Mouse (Mus musculus) adrenal gland, adult (tissue): ENCODE data around the gene Scd3.

Source experiments
- DNase-seq, 2 experiments: peaks; one replicate each; pipeline ENCODE4 v3.0.0; 2022 to 2023; ENCODE audit warnings: low spot score in 1 of 2; ENCODE audit not compliant: inconsistent age in 2 of 2

Gene Scd3

GRCm38 (mm10) chr19:44203015-44203564 is at the start of gene Scd3:
Gene Scd3, plus strand, starts transcription at chr19:44203269.
- DNase-seq: no peak

- DNase-seq: no peak
Measured at GRCm38 (mm10) chr19:44153781-44154180, 49.3 kb upstream of the Scd3 start.

- no peak for DNase-seq
Measured at GRCm38 (mm10) chr19:44157005-44157404, 46.1 kb upstream of the Scd3 start.

GRCm38 (mm10) chr19:44159386-44159785 is 43.7 kb upstream of the Scd3 start:
- DNase-seq: no peak

- peak in 1 of 2 experiments; percentile 41 for DNase-seq
Measured at GRCm38 (mm10) chr19:44161515-44161914, 41.6 kb upstream of the Scd3 start.

GRCm38 (mm10) chr19:44174835-44175234 is 28.2 kb upstream of the Scd3 start:
- no peak for DNase-seq

- no peak for DNase-seq
Measured at GRCm38 (mm10) chr19:44176741-44177140, 26.3 kb upstream of the Scd3 start.

- DNase-seq: peak in 1 of 2 experiments; percentile 44
Measured at GRCm38 (mm10) chr19:44180502-44180901, 22.6 kb upstream of the Scd3 start.

- DNase-seq: no peak
Measured at GRCm38 (mm10) chr19:44183968-44184367, 19.1 kb upstream of the Scd3 start.

GRCm38 (mm10) chr19:44189056-44189455 is 14.0 kb upstream of the Scd3 start:
- DNase-seq: no peak

GRCm38 (mm10) chr19:44192342-44192741 is 10.7 kb upstream of the Scd3 start, which contains the start of gene Pkd2l1:
Gene Pkd2l1, minus strand, starts transcription at chr19:44192442.
- DNase-seq: no peak

GRCm38 (mm10) chr19:44193906-44194305 is 9.2 kb upstream of the Scd3 start:
- DNase-seq: no peak

- peak; percentile 58 to 87 for DNase-seq
Measured at GRCm38 (mm10) chr19:44195138-44195537, 7.9 kb upstream of the Scd3 start.

- no peak for DNase-seq
Measured at GRCm38 (mm10) chr19:44197053-44197852, 5.8 kb upstream of the Scd3 start.

- DNase-seq: no peak
Measured at GRCm38 (mm10) chr19:44198494-44198893, 4.6 kb upstream of the Scd3 start.

GRCm38 (mm10) chr19:44198964-44199363 is 4.1 kb upstream of the Scd3 start:
- peak; percentile 13 to 57 for DNase-seq

GRCm38 (mm10) chr19:44207079-44207478 is 4.0 kb downstream of the Scd3 start:
- no peak for DNase-seq

- no peak for DNase-seq
Measured at GRCm38 (mm10) chr19:44215255-44215654, 12.2 kb downstream of the Scd3 start.

- no peak for DNase-seq
Measured at GRCm38 (mm10) chr19:44217958-44218525, 15.0 kb downstream of the Scd3 start.

- no peak for DNase-seq
Measured at GRCm38 (mm10) chr19:44225728-44226127, 22.7 kb downstream of the Scd3 start.

GRCm38 (mm10) chr19:44229776-44230175 is 26.7 kb downstream of the Scd3 start:
- DNase-seq: no peak

- no peak for DNase-seq
Measured at GRCm38 (mm10) chr19:44230212-44230611, 27.1 kb downstream of the Scd3 start.
